In the genomic region with DNA sequence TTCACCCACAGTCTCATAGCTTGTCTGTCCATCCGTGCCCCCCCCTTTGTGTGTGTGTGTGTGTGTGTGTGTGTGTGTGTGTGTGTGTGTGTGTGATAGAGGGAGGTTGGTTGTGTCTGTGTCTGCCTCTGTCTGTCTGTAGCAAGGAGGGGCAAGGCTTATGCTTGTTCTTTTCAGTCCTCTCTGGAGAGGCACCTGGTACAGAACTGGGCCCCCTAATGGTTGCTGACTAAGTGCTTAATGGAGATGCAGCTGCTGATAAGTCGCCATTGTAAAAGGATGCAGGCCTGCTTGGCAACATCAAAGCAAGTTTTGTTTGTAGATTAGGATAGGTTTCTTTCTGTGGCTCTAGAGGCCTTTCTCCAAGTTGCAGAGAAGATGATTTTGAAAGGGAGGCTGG, we compare ENCODE assay signal across 11 mouse cellular contexts.
DNase-seq lines count a peak whose midpoint lies in the region; ATAC-seq lines count a peak whose summit lies in the region.
"Had no signal": no experiment of that assay in that cellular context is flagged by ENCODE, and none has a peak within 500 bp of the region (broad histone marks: within the 10 kb centered on the region; RNA-seq: fewer than 3 reads in every experiment).

No protein-coding gene starts in this region.

- peaks cover 43% of the 10 kb centered on the region for H3K4me1 ChIP-seq in heart, embryonic 15.5 days (replicated peaks)
- peaks cover 74% of the 10 kb centered on the region for H3K4me1 ChIP-seq in forebrain, embryonic 10.5 days
- H3K4me1 ChIP-seq in limb, embryonic 12.5 days (replicated peaks): peaks cover 81% of the 10 kb centered on the region

- 18% methylated on average over 2 of the region's 2 CpGs for WGBS in heart, embryonic 15.5 days
- 22% methylated on average over 2 of the region's 2 CpGs for WGBS in forebrain, embryonic 10.5 days
- 20% methylated on average over 2 of the region's 2 CpGs for WGBS in limb, embryonic 12.5 days

- ATAC-seq in heart, embryonic 15.5 days (replicated peaks; ENCODE audit: insufficient number of reproducible peaks, insufficient read depth, low FRiP score, low read depth): no peak
- no peak for ATAC-seq in limb, embryonic 12.5 days (ENCODE audit: insufficient number of reproducible peaks, insufficient read depth, low FRiP score, low TSS enrichment, low read depth)

- H3K4me2 ChIP-seq in heart, embryonic 15.5 days: no peak overlapping the region
- H3K4me2 ChIP-seq in limb, embryonic 12.5 days: no peak overlapping the region
- H3K4me2 ChIP-seq: liver, embryonic 15.5 days had no signal

- no peak for DNase-seq in heart, adult 11 months
- peak; percentile 89 for DNase-seq in MN1 (ENCODE audit: low spot score)
- no peak for DNase-seq in forebrain, embryonic 10.5 days (ENCODE audit: extremely low spot score, low spot score)
- DNase-seq in kidney, postnatal 10 days: no peak
- no peak for DNase-seq in cerebellum, adult 9-10 months
- no peak for DNase-seq in cerebellum, adult 11 months
- DNase-seq: adrenal gland, postnatal 10 days; cerebellum, adult 2 months had no signal

- no peaks in the 10 kb centered on the region for H3K27me3 ChIP-seq in heart, embryonic 15.5 days
- H3K27me3 ChIP-seq in forebrain, embryonic 10.5 days (ENCODE audit: poor library complexity, severe bottlenecking): no peaks in the 10 kb centered on the region
- H3K27me3 ChIP-seq in limb, embryonic 12.5 days: no peaks in the 10 kb centered on the region; the same call in 1 of the 2 replicates
- H3K27me3 ChIP-seq: liver, embryonic 15.5 days had no signal

- no peak overlapping the region for H3K9ac ChIP-seq in heart, embryonic 15.5 days
- H3K9ac ChIP-seq in limb, embryonic 12.5 days (replicated peaks): no peak overlapping the region
- H3K9ac ChIP-seq: liver, embryonic 15.5 days had no signal

- no peaks in the 10 kb centered on the region for H3K36me3 ChIP-seq in heart, embryonic 15.5 days
- no peaks in the 10 kb centered on the region; the same call in 1 of the 2 replicates for H3K36me3 ChIP-seq in forebrain, embryonic 10.5 days (replicated peaks)
- H3K36me3 ChIP-seq in limb, embryonic 12.5 days: no peaks in the 10 kb centered on the region
- H3K36me3 ChIP-seq: liver, embryonic 15.5 days had no signal

- no peak overlapping the region for H3K4me3 ChIP-seq in heart, embryonic 15.5 days
- H3K4me3 ChIP-seq in forebrain, embryonic 10.5 days: no peak overlapping the region
- H3K4me3 ChIP-seq in limb, embryonic 12.5 days (replicated peaks): no peak overlapping the region
- H3K4me3 ChIP-seq: liver, embryonic 15.5 days had no signal

- peak overlapping the region; percentile 56 for H3K27ac ChIP-seq in heart, embryonic 15.5 days
- H3K27ac ChIP-seq in forebrain, embryonic 10.5 days: peak overlapping the region; percentile 69
- 0 out of 2 replicates have a peak overlapping the region, but pooled peaks have one; percentile 4 for H3K27ac ChIP-seq in limb, embryonic 12.5 days
- H3K27ac ChIP-seq: liver, embryonic 15.5 days had no signal

- H3K9me3 ChIP-seq in heart, embryonic 15.5 days (replicated peaks): no peaks in the 10 kb centered on the region
- no peaks in the 10 kb centered on the region for H3K9me3 ChIP-seq in forebrain, embryonic 10.5 days
- H3K9me3 ChIP-seq in limb, embryonic 12.5 days: no peaks in the 10 kb centered on the region
- H3K9me3 ChIP-seq: liver, embryonic 15.5 days had no signal

Comparison
In these comparisons a context has a peak if more than half of its experiments do, and no peak if none do; other contexts are left out.
1. H3K27ac ChIP-seq: peak in every context shown above with its lines; median percentile 69 in forebrain, embryonic 10.5 days; 56 in heart, embryonic 15.5 days; 4 in limb, embryonic 12.5 days.